Mouse (Mus musculus): ENCODE measurements around the gene Trim72.

Gene Trim72

DNA sequence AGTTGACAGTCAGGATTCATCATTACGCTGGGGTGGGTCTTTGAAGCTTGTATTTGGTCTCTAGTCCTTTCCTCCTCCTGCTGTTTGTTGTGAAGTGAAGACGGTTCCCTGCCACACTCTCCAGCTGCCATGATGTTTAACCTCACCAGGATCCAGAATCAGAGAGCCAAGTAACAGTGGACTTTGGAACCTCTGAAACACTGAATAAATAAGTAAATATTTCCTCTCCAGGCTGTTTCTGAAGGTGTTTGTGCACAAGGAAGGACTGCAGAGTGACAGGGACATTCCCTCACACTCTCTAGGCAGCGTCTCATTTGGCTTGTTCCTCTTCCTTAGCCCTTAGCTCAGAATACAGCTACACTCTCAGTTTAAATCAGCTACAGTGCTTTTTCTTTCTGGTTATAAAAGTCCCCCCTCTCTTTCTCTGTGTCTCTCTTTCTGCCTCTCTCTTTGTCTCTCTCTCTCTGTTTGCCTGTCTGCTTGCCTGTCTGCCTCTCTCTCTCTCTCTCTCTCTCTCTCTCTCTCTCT, 53.2 kb downstream of the Trim72 start:
- DNase-seq, result no peak

DNA sequence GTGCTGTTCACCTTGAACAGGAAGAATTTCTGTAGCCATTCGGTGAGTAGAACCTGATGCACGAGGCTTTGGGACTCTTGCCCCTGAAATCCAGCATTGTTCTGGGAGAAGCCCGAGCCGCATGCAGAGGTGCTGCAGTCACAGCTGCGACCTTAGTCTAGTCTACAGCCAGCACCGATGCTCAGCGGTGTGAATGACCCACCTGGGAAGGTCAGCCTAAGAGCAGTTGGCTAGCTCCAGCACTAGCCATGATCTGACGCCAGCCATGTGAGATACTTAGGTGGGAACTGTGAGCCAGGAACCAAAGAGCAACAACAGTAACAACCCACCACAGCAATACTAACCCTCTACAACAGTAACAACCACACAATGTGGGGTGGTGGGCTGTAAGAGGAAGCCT, 54.1 kb downstream of the Trim72 start:
- DNase-seq, result no peak

DNA sequence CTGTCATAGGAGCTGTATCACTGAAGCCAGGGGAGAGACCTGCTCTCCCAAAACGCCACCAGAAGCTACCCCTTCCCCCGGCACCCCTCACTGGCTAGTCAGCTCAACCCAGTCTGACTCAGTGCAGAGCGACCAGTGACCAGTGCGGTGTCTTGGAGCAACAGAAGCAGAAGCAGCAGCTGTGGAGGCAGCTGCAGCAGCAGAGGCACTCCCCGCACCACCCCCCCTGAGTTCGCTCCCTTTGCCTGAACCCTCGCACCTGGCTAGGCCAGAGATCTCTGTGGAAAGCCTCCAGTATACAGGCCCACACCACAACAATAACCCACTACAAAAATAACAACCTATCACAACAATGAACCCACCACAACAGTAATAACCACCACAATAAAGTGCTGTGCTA, 54.8 kb downstream of the Trim72 start:
- peak; percentile 18 to 27 for DNase-seq

DNA sequence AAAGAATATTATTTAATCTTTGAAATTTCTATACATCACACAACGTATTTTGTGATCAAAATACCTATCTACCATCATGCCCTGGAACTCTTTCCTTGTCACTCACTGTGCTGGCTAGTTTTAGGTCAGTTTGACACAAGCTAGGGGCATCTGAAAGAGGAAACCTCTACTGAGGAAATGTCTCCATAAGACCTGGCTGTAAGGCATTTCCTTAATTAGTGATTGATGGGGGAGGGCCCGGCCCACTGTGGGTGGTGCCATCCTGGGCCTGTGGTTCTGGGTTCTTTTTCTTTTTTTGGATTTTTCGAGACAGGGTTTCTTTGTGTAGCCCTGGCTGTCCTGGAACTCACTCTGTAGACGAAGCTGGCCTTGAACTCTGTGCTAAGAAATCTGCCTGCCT, 55.3 kb downstream of the Trim72 start:
- no peak for DNase-seq

Measured in lung, postnatal 4 days (tissue).